Mouse (Mus musculus): Measurements from ENCODE around the gene Irf6. TPM values are rescaled to one million over a fixed set of nuclear protein-coding genes. Genes with fewer than 3 reads are reported as not detected.

The Irf6 gene
- polyA plus RNA-seq, 1 experiment: 18.1 TPM

DNA sequence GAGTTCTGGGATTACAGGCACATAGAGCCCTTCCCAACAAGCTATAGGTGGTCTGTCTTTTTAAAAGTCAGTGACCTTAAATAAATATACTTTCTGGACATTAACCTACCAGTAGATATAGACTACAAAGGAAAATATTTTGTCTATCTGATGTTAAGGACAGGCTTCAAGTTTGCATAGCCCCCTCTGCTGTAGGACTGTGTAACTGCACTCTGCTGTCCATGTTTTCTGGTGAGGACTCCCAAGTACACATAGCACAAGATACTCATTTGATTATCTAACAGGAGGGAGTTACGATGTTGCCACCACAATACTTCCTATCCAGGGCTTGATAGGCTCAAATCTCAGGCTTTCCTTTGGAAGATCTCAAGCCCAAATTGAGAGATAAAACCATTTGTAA is 19.2 kb upstream of the Irf6 start:
- no peaks in the 10 kb centered on the region for H3K9me3 ChIP-seq (replicated peaks; ENCODE audit: control insufficient read depth, insufficient read depth, low read length, poor library complexity, severe bottlenecking)
- H3K4me1 ChIP-seq (ENCODE audit: control insufficient read depth, insufficient read depth, low read length): no peaks in the 10 kb centered on the region
- H3K4me3 ChIP-seq (ENCODE audit: low read depth, low read length): no peak overlapping the region
- H3K27ac ChIP-seq (ENCODE audit: insufficient read depth, low read length): no peak overlapping the region
- H3K36me3 ChIP-seq (ENCODE audit: control insufficient read depth, insufficient read depth, low read length, poor library complexity, severe bottlenecking): no peaks in the 10 kb centered on the region
- H3K27me3 ChIP-seq (ENCODE audit: control insufficient read depth, insufficient read depth, low read length, poor library complexity, severe bottlenecking): no peaks in the 10 kb centered on the region
- no peak for TF ChIP-seq CTCF (IDR thresholded peaks at IDR 0.05; ENCODE audit: low read depth, low read length)
- TF ChIP-seq POLR2A (IDR thresholded peaks at IDR 0.05; ENCODE audit: insufficient read depth, low read length): no peak
- TF ChIP-seq EP300 (IDR thresholded peaks at IDR 0.05; ENCODE audit: insufficient read depth, low read depth, low read length): no peak
- H3K9ac ChIP-seq (ENCODE audit: low read depth, poor library complexity, severe bottlenecking): no peak overlapping the region

DNA sequence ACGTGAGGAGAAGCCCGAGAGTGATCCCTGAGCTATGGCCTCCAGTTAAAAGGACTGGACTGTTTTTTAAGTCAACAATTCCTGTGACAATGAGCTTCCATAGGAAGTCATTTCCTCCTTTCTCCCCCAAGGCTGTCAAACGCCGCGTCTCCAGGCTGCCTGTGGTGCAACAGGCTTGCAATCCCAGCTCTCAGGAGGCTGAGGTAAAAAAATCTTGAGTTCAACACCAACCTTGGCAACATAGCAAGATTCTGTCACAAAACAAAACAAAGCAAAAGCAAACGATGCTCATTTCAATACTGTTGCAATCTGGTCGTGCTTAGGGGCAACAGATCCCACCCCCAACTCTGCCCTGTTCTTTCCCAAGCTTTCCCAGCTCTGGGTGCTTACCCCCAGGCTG is 14.8 kb upstream of the Irf6 start:
- Histone ChIP-seq H3K4me3 (ENCODE audit: low read depth, low read length) (no peak overlapping the region), H3K4me1 (ENCODE audit: control insufficient read depth, insufficient read depth, low read length) (no peaks in the 10 kb centered on the region), H3K9me3 (replicated peaks; ENCODE audit: control insufficient read depth, insufficient read depth, low read length, poor library complexity, severe bottlenecking) (no peaks in the 10 kb centered on the region), H3K9ac (ENCODE audit: low read depth, poor library complexity, severe bottlenecking) (no peak overlapping the region), H3K27me3 (ENCODE audit: control insufficient read depth, insufficient read depth, low read length, poor library complexity, severe bottlenecking) (no peaks in the 10 kb centered on the region), H3K36me3 (ENCODE audit: control insufficient read depth, insufficient read depth, low read length, poor library complexity, severe bottlenecking) (no peaks in the 10 kb centered on the region), H3K27ac (ENCODE audit: insufficient read depth, low read length) (no peak overlapping the region)
- no peak for TF ChIP-seq POLR2A (IDR thresholded peaks at IDR 0.05; ENCODE audit: insufficient read depth, low read length)
- no peak for TF ChIP-seq CTCF (IDR thresholded peaks at IDR 0.05; ENCODE audit: low read depth, low read length)
- no peak for TF ChIP-seq EP300 (IDR thresholded peaks at IDR 0.05; ENCODE audit: insufficient read depth, low read depth, low read length)

DNA sequence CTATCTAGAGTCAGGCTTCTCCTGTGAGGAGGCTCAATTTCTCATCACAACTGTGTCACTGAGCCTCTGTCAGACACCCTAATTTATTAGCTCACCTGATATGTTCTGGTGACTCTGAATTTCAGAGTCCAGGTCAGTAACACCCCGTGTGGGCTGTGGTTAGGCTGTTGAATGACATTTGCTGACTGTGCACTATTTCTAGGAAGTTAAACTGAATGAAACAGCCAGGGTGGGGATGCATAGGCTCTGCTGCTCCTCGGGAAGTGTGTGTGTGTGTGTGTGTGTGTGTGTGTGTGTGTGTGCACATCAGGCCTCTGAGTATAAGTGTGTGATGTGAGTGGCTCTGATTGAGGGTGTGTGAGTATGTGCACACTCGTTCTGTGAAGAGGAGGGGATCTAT is 14.2 kb upstream of the Irf6 start:
- H3K27me3 ChIP-seq (ENCODE audit: control insufficient read depth, insufficient read depth, low read length, poor library complexity, severe bottlenecking): no peaks in the 10 kb centered on the region
- no peak overlapping the region for H3K27ac ChIP-seq (ENCODE audit: insufficient read depth, low read length)
- no peak overlapping the region for H3K4me3 ChIP-seq (ENCODE audit: low read depth, low read length)
- H3K36me3 ChIP-seq (ENCODE audit: control insufficient read depth, insufficient read depth, low read length, poor library complexity, severe bottlenecking): no peaks in the 10 kb centered on the region
- TF ChIP-seq EP300 (IDR thresholded peaks at IDR 0.05; ENCODE audit: insufficient read depth, low read depth, low read length): no peak
- TF ChIP-seq POLR2A (IDR thresholded peaks at IDR 0.05; ENCODE audit: insufficient read depth, low read length): no peak
- no peak for TF ChIP-seq CTCF (IDR thresholded peaks at IDR 0.05; ENCODE audit: low read depth, low read length)
- no peaks in the 10 kb centered on the region for H3K4me1 ChIP-seq (ENCODE audit: control insufficient read depth, insufficient read depth, low read length)
- H3K9ac ChIP-seq (ENCODE audit: low read depth, poor library complexity, severe bottlenecking): no peak overlapping the region
- H3K9me3 ChIP-seq (replicated peaks; ENCODE audit: control insufficient read depth, insufficient read depth, low read length, poor library complexity, severe bottlenecking): no peaks in the 10 kb centered on the region

DNA sequence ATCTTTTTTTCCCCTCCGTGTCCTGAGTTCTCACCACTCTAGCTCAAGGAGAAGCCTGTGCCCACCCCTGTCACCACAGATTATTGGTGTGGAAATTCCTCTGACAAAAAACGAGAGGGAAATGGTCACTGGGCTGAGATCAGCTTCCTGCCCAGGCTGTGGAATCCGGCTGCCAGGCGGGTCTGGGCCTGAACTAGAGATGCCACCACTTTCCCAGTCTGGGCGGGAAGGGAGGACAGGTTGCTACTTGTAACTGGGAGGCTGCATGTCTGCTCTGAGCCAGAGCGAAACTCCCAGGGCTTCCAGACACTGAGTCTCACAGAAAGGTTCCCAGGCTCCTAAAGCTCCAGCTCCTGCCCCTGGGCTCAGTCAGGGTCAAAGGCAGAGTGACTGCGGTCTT is 11.8 kb upstream of the Irf6 start:
- H3K36me3 ChIP-seq (ENCODE audit: control insufficient read depth, insufficient read depth, low read length, poor library complexity, severe bottlenecking): no peaks in the 10 kb centered on the region
- H3K4me1 ChIP-seq (ENCODE audit: control insufficient read depth, insufficient read depth, low read length): no peaks in the 10 kb centered on the region
- H3K9me3 ChIP-seq (replicated peaks; ENCODE audit: control insufficient read depth, insufficient read depth, low read length, poor library complexity, severe bottlenecking): no peaks in the 10 kb centered on the region
- no peak overlapping the region for H3K9ac ChIP-seq (ENCODE audit: low read depth, poor library complexity, severe bottlenecking)
- no peaks in the 10 kb centered on the region for H3K27me3 ChIP-seq (ENCODE audit: control insufficient read depth, insufficient read depth, low read length, poor library complexity, severe bottlenecking)
- TF ChIP-seq POLR2A (IDR thresholded peaks at IDR 0.05; ENCODE audit: insufficient read depth, low read length) (no peak), CTCF (IDR thresholded peaks at IDR 0.05; ENCODE audit: low read depth, low read length) (no peak), EP300 (IDR thresholded peaks at IDR 0.05; ENCODE audit: insufficient read depth, low read depth, low read length) (no peak)
- no peak overlapping the region for H3K27ac ChIP-seq (ENCODE audit: insufficient read depth, low read length)
- H3K4me3 ChIP-seq (ENCODE audit: low read depth, low read length): no peak overlapping the region

DNA sequence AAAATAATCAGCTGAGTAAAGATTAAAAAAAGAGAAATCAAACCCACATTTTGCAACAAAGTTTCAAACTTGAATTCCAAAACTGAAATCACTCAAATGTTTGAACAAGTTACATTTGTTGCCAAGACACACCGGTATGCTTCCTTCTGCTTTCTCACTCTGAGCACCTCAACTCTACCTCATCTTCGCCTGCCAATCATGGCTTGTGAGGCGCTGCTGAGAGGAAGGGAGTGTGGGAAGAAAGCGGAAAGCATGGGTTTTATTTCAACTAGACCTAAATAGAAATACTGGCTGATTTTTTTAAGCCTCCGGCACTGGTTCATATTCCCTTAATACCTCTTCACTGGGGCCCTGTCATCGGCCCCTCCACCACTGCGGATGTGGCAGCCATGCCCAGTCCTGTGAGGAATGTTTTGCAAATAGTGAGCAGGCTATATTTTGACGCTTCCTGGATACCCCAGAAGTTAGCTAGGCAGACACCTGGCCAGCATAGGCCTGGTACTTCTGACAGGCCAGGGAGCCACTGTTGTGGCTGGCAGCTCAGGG is 10.3 kb upstream of the Irf6 start:
- H3K27me3 ChIP-seq (ENCODE audit: control insufficient read depth, insufficient read depth, low read length, poor library complexity, severe bottlenecking): no peaks in the 10 kb centered on the region
- H3K27ac ChIP-seq (ENCODE audit: insufficient read depth, low read length): no peak overlapping the region
- no peak overlapping the region for H3K9ac ChIP-seq (ENCODE audit: low read depth, poor library complexity, severe bottlenecking)
- H3K4me3 ChIP-seq (ENCODE audit: low read depth, low read length): no peak overlapping the region
- no peaks in the 10 kb centered on the region for H3K4me1 ChIP-seq (ENCODE audit: control insufficient read depth, insufficient read depth, low read length)
- no peaks in the 10 kb centered on the region for H3K9me3 ChIP-seq (replicated peaks; ENCODE audit: control insufficient read depth, insufficient read depth, low read length, poor library complexity, severe bottlenecking)
- no peaks in the 10 kb centered on the region for H3K36me3 ChIP-seq (ENCODE audit: control insufficient read depth, insufficient read depth, low read length, poor library complexity, severe bottlenecking)
- TF ChIP-seq CTCF (IDR thresholded peaks at IDR 0.05; ENCODE audit: low read depth, low read length): no peak

DNA sequence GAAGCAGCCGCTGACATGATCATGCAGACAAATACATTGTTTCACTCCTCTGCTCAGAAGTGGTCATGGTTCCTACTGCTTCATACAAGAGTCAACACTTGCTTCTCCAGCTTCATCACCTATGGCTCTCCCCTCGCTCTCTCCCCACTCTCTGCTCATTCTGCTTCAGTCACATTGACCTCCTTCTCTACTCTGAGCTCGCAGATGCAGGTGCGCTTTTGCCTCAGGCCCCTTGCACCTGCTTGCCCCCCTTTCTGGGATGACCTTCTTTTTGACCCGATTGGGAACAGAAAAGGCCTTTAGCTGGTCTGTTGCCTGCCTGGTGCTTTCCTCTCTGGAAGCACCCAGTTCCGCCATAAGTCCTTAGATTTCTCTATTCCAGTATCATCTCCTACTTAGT is 8.4 kb upstream of the Irf6 start:
- H3K4me3 ChIP-seq (ENCODE audit: low read depth, low read length): no peak overlapping the region
- no peak overlapping the region for H3K9ac ChIP-seq (ENCODE audit: low read depth, poor library complexity, severe bottlenecking)
- no peaks in the 10 kb centered on the region for H3K9me3 ChIP-seq (replicated peaks; ENCODE audit: control insufficient read depth, insufficient read depth, low read length, poor library complexity, severe bottlenecking)
- H3K4me1 ChIP-seq (ENCODE audit: control insufficient read depth, insufficient read depth, low read length): no peaks in the 10 kb centered on the region
- no peak overlapping the region for H3K27ac ChIP-seq (ENCODE audit: insufficient read depth, low read length)
- H3K36me3 ChIP-seq (ENCODE audit: control insufficient read depth, insufficient read depth, low read length, poor library complexity, severe bottlenecking): no peaks in the 10 kb centered on the region
- no peaks in the 10 kb centered on the region for H3K27me3 ChIP-seq (ENCODE audit: control insufficient read depth, insufficient read depth, low read length, poor library complexity, severe bottlenecking)
- TF ChIP-seq EP300 (IDR thresholded peaks at IDR 0.05; ENCODE audit: insufficient read depth, low read depth, low read length) (no peak), POLR2A (IDR thresholded peaks at IDR 0.05; ENCODE audit: insufficient read depth, low read length) (no peak), CTCF (IDR thresholded peaks at IDR 0.05; ENCODE audit: low read depth, low read length) (no peak)
